ENCODE assay signal across 16 mouse cellular contexts in the genomic region with DNA sequence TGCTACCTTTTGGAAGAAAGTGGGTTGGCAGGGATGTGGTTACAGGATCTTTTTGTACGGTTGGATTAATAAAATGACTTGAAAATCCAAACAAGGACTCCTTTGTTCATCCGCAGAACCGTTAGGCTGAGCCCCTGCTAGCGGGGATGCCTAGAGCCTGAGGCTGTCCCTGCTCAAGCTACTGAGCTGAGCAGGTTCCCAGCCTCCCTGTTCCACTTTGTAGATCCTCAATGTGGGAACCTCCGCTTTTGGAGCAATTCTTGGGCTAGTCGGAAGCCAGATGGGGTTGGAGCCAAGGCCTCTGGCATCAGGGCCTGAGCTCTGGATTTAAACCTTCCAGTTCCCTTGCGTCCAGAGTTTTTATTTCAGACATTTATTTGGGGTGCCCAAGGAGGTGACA. TPM values are rescaled to one million over a fixed set of nuclear protein-coding genes. Genes with fewer than 3 reads are reported as not detected.
A peak's percentile ranks its signal among the peaks of the same experiment; 100 is the strongest.
DNase-seq lines count a peak whose midpoint lies in the region; ATAC-seq and TF ChIP-seq lines count a peak whose summit lies in the region.
"Had no signal": no experiment of that assay in that cellular context is flagged by ENCODE, and none has a peak within 500 bp of the region (broad histone marks: within the 10 kb centered on the region; RNA-seq: fewer than 3 reads in every experiment).

No protein-coding gene starts in this region.

- H3K4me2 ChIP-seq in hindbrain, embryonic 15.5 days, result no peak overlapping the region
- no peak overlapping the region for H3K4me2 ChIP-seq in forebrain, postnatal 0 days (ENCODE audit: low read depth)
- H3K4me2 ChIP-seq in intestine, postnatal 0 days (replicated peaks; ENCODE audit: low read depth), result no peak overlapping the region
- H3K4me2 ChIP-seq: heart, embryonic 13.5 days; intestine, embryonic 15.5 days; liver, embryonic 15.5 days; midbrain, embryonic 13.5 days; stomach, embryonic 15.5 days had no signal

- H3K4me1 ChIP-seq in hindbrain, embryonic 15.5 days (replicated peaks), result peaks cover 36% of the 10 kb centered on the region
- H3K4me1 ChIP-seq in hindbrain, embryonic 10.5 days (replicated peaks), result peaks cover 52% of the 10 kb centered on the region
- peaks cover 78% of the 10 kb centered on the region for H3K4me1 ChIP-seq in E14TG2a.4 (replicated peaks; ENCODE audit: low read depth, low read length)
- peaks cover 8% of the 10 kb centered on the region for H3K4me1 ChIP-seq in forebrain, postnatal 0 days (ENCODE audit: insufficient read depth)
- H3K4me1 ChIP-seq in intestine, postnatal 0 days (replicated peaks; ENCODE audit: control insufficient read depth, insufficient read depth, low read length), result 0 out of 2 replicates have a peak, but pooled peaks cover 7% of the 10 kb centered on the region

- DNase-seq in hindbrain, embryonic 10.5 days (ENCODE audit: low spot score), result no peak
- peak; percentile 50 for DNase-seq in adipocyte (ENCODE audit: low spot score)
- DNase-seq in forebrain, postnatal 0 days, result no peak
- DNase-seq in heart, postnatal 10 days, result no peak
- DNase-seq: adrenal gland, postnatal 25 days; cerebellum, postnatal 25 days; thymus, postnatal 14 days had no signal

- peaks cover 26% of the 10 kb centered on the region for H3K36me3 ChIP-seq in hindbrain, embryonic 15.5 days
- H3K36me3 ChIP-seq in hindbrain, embryonic 10.5 days, result peaks cover 35% of the 10 kb centered on the region
- H3K36me3 ChIP-seq in E14TG2a.4 (ENCODE audit: insufficient read depth, low read length), result peaks cover 47% of the 10 kb centered on the region
- H3K36me3 ChIP-seq in forebrain, postnatal 0 days (ENCODE audit: insufficient read depth), result peaks cover 24% of the 10 kb centered on the region
- H3K36me3 ChIP-seq in intestine, postnatal 0 days (ENCODE audit: control insufficient read depth, insufficient read depth), result peaks cover 27% of the 10 kb centered on the region

- WGBS in hindbrain, embryonic 15.5 days, result 66% methylated on average over 7 of the region's 7 CpGs
- WGBS in hindbrain, embryonic 10.5 days, result 82% methylated on average over 7 of the region's 7 CpGs
- WGBS in forebrain, postnatal 0 days, result 41% methylated on average over 7 of the region's 7 CpGs
- 78% methylated on average over 7 of the region's 7 CpGs for whole genome bisulfite sequencing in intestine, postnatal 0 days

- no peak for ATAC-seq in hindbrain, embryonic 15.5 days (ENCODE audit: low FRiP score, low read depth)
- no peak for ATAC-seq in forebrain, postnatal 0 days
- ATAC-seq in intestine, postnatal 0 days, result no peak
- no peak for ATAC-seq in erythroid progenitor cell, adult 5-6 weeks (replicated peaks; ENCODE audit: low FRiP score, poor library complexity, severe bottlenecking)
- ATAC-seq: intestine, embryonic 15.5 days; midbrain, embryonic 13.5 days had no signal

- H3K27me3 ChIP-seq in hindbrain, embryonic 15.5 days, result no peaks in the 10 kb centered on the region
- no peaks in the 10 kb centered on the region for H3K27me3 ChIP-seq in hindbrain, embryonic 10.5 days (ENCODE audit: insufficient read depth, poor library complexity, severe bottlenecking)
- no peaks in the 10 kb centered on the region for H3K27me3 ChIP-seq in E14TG2a.4 (ENCODE audit: insufficient read depth, low read length)
- H3K27me3 ChIP-seq in forebrain, postnatal 0 days (ENCODE audit: insufficient read depth, low read length), result no peaks in the 10 kb centered on the region
- no peaks in the 10 kb centered on the region for H3K27me3 ChIP-seq in intestine, postnatal 0 days (replicated peaks; ENCODE audit: control insufficient read depth, insufficient read depth, low read length)
- H3K27me3 ChIP-seq: heart, embryonic 13.5 days; intestine, embryonic 15.5 days; liver, embryonic 15.5 days; midbrain, embryonic 13.5 days; stomach, embryonic 15.5 days had no signal

- H3K9me3 ChIP-seq in hindbrain, embryonic 15.5 days, result no peaks in the 10 kb centered on the region
- no peaks in the 10 kb centered on the region for H3K9me3 ChIP-seq in hindbrain, embryonic 10.5 days
- H3K9me3 ChIP-seq in E14TG2a.4 (ENCODE audit: low read length), result no peaks in the 10 kb centered on the region
- no peaks in the 10 kb centered on the region for H3K9me3 ChIP-seq in forebrain, postnatal 0 days (ENCODE audit: low read length)
- H3K9me3 ChIP-seq in intestine, postnatal 0 days (ENCODE audit: control insufficient read depth), result no peaks in the 10 kb centered on the region
- H3K9me3 ChIP-seq: heart, embryonic 13.5 days; intestine, embryonic 15.5 days; liver, embryonic 15.5 days; midbrain, embryonic 13.5 days; stomach, embryonic 15.5 days had no signal

- intact Hi-C loops in heart, postnatal 10 days (cut with DNase I), result no loop called here

- H3K9ac ChIP-seq in hindbrain, embryonic 15.5 days, result no peak overlapping the region
- no peak overlapping the region for H3K9ac ChIP-seq in forebrain, postnatal 0 days
- H3K9ac ChIP-seq in intestine, postnatal 0 days (ENCODE audit: low read depth, low read length), result no peak overlapping the region
- H3K9ac ChIP-seq: heart, embryonic 13.5 days; intestine, embryonic 15.5 days; liver, embryonic 15.5 days; stomach, embryonic 15.5 days had no signal

- 0 out of 2 replicates have a peak overlapping the region, but pooled peaks have one; percentile 9 for H3K27ac ChIP-seq in hindbrain, embryonic 15.5 days (replicated peaks)
- no peak overlapping the region for H3K27ac ChIP-seq in hindbrain, embryonic 10.5 days
- H3K27ac ChIP-seq in forebrain, postnatal 0 days (ENCODE audit: low read depth, low read length), result peak overlapping the region; percentile 40; the same call in 1 of the 2 replicates
- H3K27ac ChIP-seq in intestine, postnatal 0 days (ENCODE audit: low read depth, low read length), result no peak overlapping the region
- H3K27ac ChIP-seq: heart, embryonic 13.5 days; intestine, embryonic 15.5 days; liver, embryonic 15.5 days; stomach, embryonic 15.5 days had no signal

- H3K4me3 ChIP-seq in hindbrain, embryonic 15.5 days, result no peak overlapping the region
- no peak overlapping the region for H3K4me3 ChIP-seq in hindbrain, embryonic 10.5 days
- H3K4me3 ChIP-seq in E14TG2a.4 (replicated peaks; ENCODE audit: low read length), result peak overlapping the region; percentile 37; the same call in 1 of the 2 replicates
- H3K4me3 ChIP-seq in forebrain, postnatal 0 days (ENCODE audit: low read depth, low read length), result no peak overlapping the region
- H3K4me3 ChIP-seq in intestine, postnatal 0 days (ENCODE audit: low read depth, low read length), result no peak overlapping the region
- H3K4me3 ChIP-seq: heart, embryonic 13.5 days; intestine, embryonic 15.5 days; liver, embryonic 15.5 days; midbrain, embryonic 13.5 days; stomach, embryonic 15.5 days had no signal

- no peak for TF ChIP-seq CTCF in E14TG2a.4 (conservative IDR thresholded peaks at IDR 0.05; ENCODE audit: low read length)
- TF ChIP-seq CTCF in forebrain, postnatal 0 days (IDR thresholded peaks at IDR 0.05; ENCODE audit: low read depth), result no peak
- no peak for TF ChIP-seq CTCF in intestine, postnatal 0 days (IDR thresholded peaks at IDR 0.05; ENCODE audit: low read depth)

RNA-seq across cellular contexts. Expression of gene Pbxip1, which starts 1.5 kb away (rescaled TPM):
- polyA plus RNA-seq in hindbrain, embryonic 15.5 days (2015; fragmentation: Nextera tagmentation; extraction: Ambion mirVana), result 18.1 and 20.4 TPM in 2 replicates
- polyA plus RNA-seq in hindbrain, embryonic 10.5 days (2016; fragmentation: Nextera tagmentation; extraction: Ambion mirVana), result 21.1 and 21.6 TPM in 2 replicates
- 16.9 and 21.6 TPM in 2 replicates for total RNA-seq in forebrain, postnatal 0 days (2014; rRNA removed)
- 16.9 and 27.8 TPM in 2 replicates for polyA plus RNA-seq in forebrain, postnatal 0 days (2015; fragmentation: Nextera tagmentation; extraction: Ambion mirVana)
- 52.2 and 55.8 TPM in 2 replicates for polyA plus RNA-seq in intestine, postnatal 0 days (2015; fragmentation: Nextera tagmentation; extraction: Ambion mirVana)
- 1.8 and 2.1 TPM in 2 replicates for total RNA-seq in erythroid progenitor cell, adult 5-6 weeks (2015; ENCODE audit: low replicate concordance)
- 2.7 and 4.1 TPM in 2 replicates for total RNA-seq in erythroid progenitor cell, adult 5-6 weeks (2017; ENCODE audit: low replicate concordance)
- total RNA-seq in heart, postnatal 10 days (2021), result 10 to 100 TPM; 66.5 to 66.8 TPM

RNA-seq across cellular contexts. Expression of gene Pygo2, which starts 5.0 kb away (rescaled TPM):
- 43.1 and 45.8 TPM in 2 replicates for polyA plus RNA-seq in hindbrain, embryonic 15.5 days (2015; fragmentation: Nextera tagmentation; extraction: Ambion mirVana)
- 46.0 and 50.4 TPM in 2 replicates for polyA plus RNA-seq in hindbrain, embryonic 10.5 days (2016; fragmentation: Nextera tagmentation; extraction: Ambion mirVana)
- total RNA-seq in forebrain, postnatal 0 days (2014; rRNA removed), result 62.5 and 72.1 TPM in 2 replicates
- polyA plus RNA-seq in forebrain, postnatal 0 days (2015; fragmentation: Nextera tagmentation; extraction: Ambion mirVana), result 42.5 and 43.5 TPM in 2 replicates
- polyA plus RNA-seq in intestine, postnatal 0 days (2015; fragmentation: Nextera tagmentation; extraction: Ambion mirVana), result 17.1 and 17.5 TPM in 2 replicates
- total RNA-seq in erythroid progenitor cell, adult 5-6 weeks (2015; ENCODE audit: low replicate concordance), result 10.9 and 19.1 TPM in 2 replicates
- total RNA-seq in erythroid progenitor cell, adult 5-6 weeks (2017; ENCODE audit: low replicate concordance), result 7.1 and 12.1 TPM in 2 replicates
- total RNA-seq in heart, postnatal 10 days (2021), result 10 to 100 TPM; 16.8 to 22.3 TPM

RNA-seq across cellular contexts. Expression of gene Shc1, which starts 16.8 kb away (rescaled TPM):
- 20.0 and 21.8 TPM in 2 replicates for polyA plus RNA-seq in hindbrain, embryonic 15.5 days (2015; fragmentation: Nextera tagmentation; extraction: Ambion mirVana)
- polyA plus RNA-seq in hindbrain, embryonic 10.5 days (2016; fragmentation: Nextera tagmentation; extraction: Ambion mirVana), result 58.3 and 68.1 TPM in 2 replicates
- total RNA-seq in forebrain, postnatal 0 days (2014; rRNA removed), result 15.8 and 19.8 TPM in 2 replicates
- 11.3 and 11.8 TPM in 2 replicates for polyA plus RNA-seq in forebrain, postnatal 0 days (2015; fragmentation: Nextera tagmentation; extraction: Ambion mirVana)
- polyA plus RNA-seq in intestine, postnatal 0 days (2015; fragmentation: Nextera tagmentation; extraction: Ambion mirVana), result 43.4 and 48.6 TPM in 2 replicates
- 77.1 and 79.3 TPM in 2 replicates for total RNA-seq in erythroid progenitor cell, adult 5-6 weeks (2015; ENCODE audit: low replicate concordance)
- 49.7 and 59.3 TPM in 2 replicates for total RNA-seq in erythroid progenitor cell, adult 5-6 weeks (2017; ENCODE audit: low replicate concordance)
- total RNA-seq in heart, postnatal 10 days (2021), result 10 to 100 TPM; 59.1 to 62.1 TPM

RNA-seq across cellular contexts. Expression of gene Cks1b, which starts 16.9 kb away (rescaled TPM):
- 95.9 and 110 TPM in 2 replicates for polyA plus RNA-seq in hindbrain, embryonic 15.5 days (2015; fragmentation: Nextera tagmentation; extraction: Ambion mirVana)
- 535 and 648 TPM in 2 replicates for polyA plus RNA-seq in hindbrain, embryonic 10.5 days (2016; fragmentation: Nextera tagmentation; extraction: Ambion mirVana)
- 24.5 and 27.3 TPM in 2 replicates for total RNA-seq in forebrain, postnatal 0 days (2014; rRNA removed)
- polyA plus RNA-seq in forebrain, postnatal 0 days (2015; fragmentation: Nextera tagmentation; extraction: Ambion mirVana), result 93.9 and 109 TPM in 2 replicates
- 106 and 118 TPM in 2 replicates for polyA plus RNA-seq in intestine, postnatal 0 days (2015; fragmentation: Nextera tagmentation; extraction: Ambion mirVana)
- total RNA-seq in erythroid progenitor cell, adult 5-6 weeks (2015; ENCODE audit: low replicate concordance), result 245 and 268 TPM in 2 replicates
- 102 and 103 TPM in 2 replicates for total RNA-seq in erythroid progenitor cell, adult 5-6 weeks (2017; ENCODE audit: low replicate concordance)
- 10 to 100 TPM; 26.6 to 26.9 TPM for total RNA-seq in heart, postnatal 10 days (2021)

RNA-seq across cellular contexts. Expression of gene Pmvk, which starts 19.3 kb away (rescaled TPM):
- 127 and 130 TPM in 2 replicates for polyA plus RNA-seq in hindbrain, embryonic 15.5 days (2015; fragmentation: Nextera tagmentation; extraction: Ambion mirVana)
- polyA plus RNA-seq in hindbrain, embryonic 10.5 days (2016; fragmentation: Nextera tagmentation; extraction: Ambion mirVana), result 71.4 and 87.8 TPM in 2 replicates
- total RNA-seq in forebrain, postnatal 0 days (2014; rRNA removed), result 80.1 and 108 TPM in 2 replicates
- 84.3 and 96.8 TPM in 2 replicates for polyA plus RNA-seq in forebrain, postnatal 0 days (2015; fragmentation: Nextera tagmentation; extraction: Ambion mirVana)
- 27.7 and 28.4 TPM in 2 replicates for polyA plus RNA-seq in intestine, postnatal 0 days (2015; fragmentation: Nextera tagmentation; extraction: Ambion mirVana)
- total RNA-seq in erythroid progenitor cell, adult 5-6 weeks (2015; ENCODE audit: low replicate concordance), result 14.1 and 16.3 TPM in 2 replicates
- total RNA-seq in erythroid progenitor cell, adult 5-6 weeks (2017; ENCODE audit: low replicate concordance), result 8.9 and 13.0 TPM in 2 replicates
- total RNA-seq in heart, postnatal 10 days (2021), result 10 to 100 TPM in 1 of 2 experiments, 1 to 10 TPM in 1; 8.9 to 12.1 TPM

Comparison
In these comparisons a context has a peak if more than half of its experiments do, and no peak if none do; other contexts are left out.
1. H3K27ac ChIP-seq: peak in hindbrain, embryonic 15.5 days (single experiment) and forebrain, postnatal 0 days (single experiment); none in hindbrain, embryonic 10.5 days (single experiment) and intestine, postnatal 0 days (single experiment).